Mouse (Mus musculus) frontal cortex, adult (tissue): ENCODE measurements around the gene Hoxd12.
A peak's percentile ranks its signal among the peaks of the same experiment; 100 is the strongest.

Experiments used
- ATAC-seq: cut with Nextera tagmentation; 2 replicates; pipeline ENCODE4 v1.9.2; 2017; ENCODE audit warnings: mild to moderate bottlenecking, moderate library complexity, mixed read lengths; ENCODE audit not compliant: low TSS enrichment

The Hoxd12 gene

DNA sequence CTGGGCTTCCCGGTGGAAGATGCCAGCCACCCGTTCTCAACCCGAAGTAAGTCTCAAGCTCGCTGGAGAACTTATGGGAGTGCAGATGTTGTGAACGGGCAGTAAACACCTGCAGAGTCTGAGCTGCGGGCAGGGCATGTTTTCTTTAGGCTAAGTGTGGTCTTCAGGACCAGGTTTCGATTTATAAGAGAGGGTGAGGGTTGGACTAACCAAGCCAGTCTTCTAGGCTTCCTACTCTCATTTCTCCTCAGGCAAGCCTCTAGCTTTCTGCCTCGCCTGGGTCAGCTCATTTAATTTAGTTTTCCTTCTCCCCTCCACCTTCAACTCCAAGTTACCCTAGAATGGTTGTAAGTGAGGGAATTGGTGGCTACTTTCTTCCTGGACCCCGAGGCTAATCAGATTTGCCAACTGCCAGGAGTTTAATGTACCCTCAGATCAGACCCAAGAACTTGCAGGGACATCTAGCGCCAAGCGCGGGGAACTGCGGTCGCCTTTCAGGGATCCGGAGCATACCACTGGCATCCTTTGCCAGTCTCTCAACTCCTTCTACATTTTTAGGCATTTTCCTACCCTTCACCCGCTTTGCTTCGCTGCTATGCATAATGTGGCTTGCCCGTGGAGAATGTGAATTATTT is 11.4 kb upstream of the Hoxd12 start:
- ATAC-seq: peak; percentile 85

DNA sequence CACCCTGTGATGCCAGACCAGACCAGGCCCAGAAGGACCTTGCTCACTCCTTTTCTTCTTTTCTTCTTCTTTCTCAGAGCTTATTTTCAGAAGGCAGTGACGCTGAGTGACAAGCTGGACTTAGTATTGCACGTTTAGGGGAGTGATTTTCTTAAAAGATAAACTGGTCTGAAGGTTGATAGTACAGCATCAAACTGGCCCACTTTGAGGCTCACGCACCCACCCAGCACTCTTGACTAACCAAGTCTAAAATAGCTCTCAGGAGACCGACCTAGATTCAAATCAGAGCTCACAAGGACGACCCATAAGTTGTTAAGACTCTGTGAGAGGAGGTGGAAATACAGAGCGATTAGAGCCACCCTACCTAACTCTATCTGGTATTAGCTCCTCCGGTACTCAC is 8.4 kb upstream of the Hoxd12 start:
- no peak for ATAC-seq

DNA sequence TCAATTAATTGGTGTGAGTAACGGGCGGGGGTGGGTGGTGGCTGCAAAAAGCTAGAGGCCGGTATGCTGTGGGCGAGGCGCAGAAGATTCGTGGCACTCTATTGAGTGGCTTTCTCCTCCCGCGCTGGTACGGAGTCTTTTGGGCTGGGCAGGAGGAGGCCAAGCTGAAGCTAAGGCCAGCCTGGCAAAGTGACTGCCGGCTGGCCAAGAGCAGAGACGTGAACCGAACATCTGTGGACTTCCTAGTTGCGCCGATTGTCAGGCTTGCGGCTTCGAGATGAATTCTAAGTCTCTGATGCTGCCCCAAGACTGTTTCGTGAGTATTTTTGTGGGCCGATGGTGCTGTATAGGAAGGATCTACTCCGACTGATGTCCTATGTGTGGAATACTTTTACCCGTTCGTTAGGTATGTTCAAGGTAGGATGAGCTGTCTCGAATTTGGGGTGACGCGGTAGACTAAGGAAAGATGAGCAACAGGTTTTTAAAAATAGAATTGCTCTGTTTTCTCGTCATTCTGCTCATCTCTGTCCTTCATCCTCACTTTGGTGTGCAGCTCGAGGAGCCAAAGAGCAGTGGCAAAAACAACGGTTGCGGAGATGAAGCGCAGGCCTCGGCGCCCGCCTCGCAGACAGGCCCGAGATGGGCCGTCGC is 7.5 kb upstream of the Hoxd12 start:
- no peak for ATAC-seq

DNA sequence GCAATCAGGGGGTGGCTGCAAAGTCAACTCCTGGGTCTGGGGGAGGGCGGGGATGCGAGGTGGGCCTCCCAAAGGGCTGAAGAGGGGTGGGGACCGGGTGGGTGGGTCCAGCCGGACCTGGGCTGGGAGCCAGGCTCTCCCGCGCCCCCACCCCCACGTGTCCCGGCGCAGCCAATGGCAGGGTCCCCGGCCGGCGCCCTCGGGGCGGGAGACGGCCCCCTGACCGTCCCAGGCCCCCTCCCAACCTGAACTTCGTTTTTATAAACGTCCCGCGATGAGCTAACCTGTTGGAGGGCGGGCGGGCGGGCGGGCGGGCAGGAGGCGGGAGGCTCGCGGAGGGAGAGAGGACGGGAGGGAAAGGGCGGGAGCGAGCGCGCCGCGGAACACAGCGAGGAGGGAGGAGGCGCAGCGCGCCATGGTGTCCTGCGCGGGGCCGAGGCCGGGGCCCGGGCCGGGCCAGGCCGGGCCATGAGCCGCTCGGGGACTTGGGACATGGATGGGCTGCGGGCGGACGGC is 6.9 kb upstream of the Hoxd12 start, which contains the start of gene Hoxd13:
TSS of gene Hoxd13 (plus strand) at position 469 of the 516 bp plus-strand sequence.
- ATAC-seq: no peak

DNA sequence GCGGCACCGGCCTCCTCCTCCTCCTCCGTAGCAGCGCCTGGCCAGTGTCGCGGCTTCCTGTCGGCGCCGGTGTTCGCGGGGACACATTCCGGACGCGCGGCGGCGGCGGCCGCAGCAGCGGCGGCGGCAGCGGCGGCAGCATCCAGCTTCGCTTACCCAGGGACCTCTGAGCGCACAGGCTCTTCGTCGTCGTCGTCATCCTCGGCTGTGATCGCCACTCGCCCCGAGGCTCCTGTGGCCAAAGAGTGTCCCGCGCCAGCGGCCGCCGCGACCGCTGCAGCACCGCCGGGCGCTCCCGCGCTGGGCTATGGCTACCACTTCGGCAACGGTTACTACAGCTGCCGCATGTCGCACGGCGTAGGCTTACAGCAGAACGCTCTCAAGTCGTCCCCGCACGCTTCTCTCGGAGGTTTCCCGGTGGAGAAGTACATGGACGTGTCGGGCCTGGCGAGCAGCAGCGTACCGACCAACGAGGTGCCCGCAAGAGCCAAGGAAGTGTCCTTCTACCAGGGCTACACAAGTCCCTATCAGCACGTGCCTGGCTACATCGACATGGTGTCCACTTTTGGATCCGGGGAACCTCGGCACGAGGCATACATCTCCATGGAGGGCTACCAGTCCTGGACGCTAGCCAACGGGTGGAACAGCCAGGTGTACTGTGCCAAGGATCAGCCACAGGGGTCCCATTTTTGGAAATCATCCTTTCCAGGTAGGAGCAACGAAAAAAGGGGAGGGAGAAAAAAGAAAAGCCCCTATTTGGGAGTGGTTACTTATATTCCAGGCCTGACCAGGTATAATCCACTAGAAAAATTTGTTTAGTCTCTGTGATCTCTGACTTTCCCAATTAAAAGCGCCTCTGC is 6.2 kb upstream of the Hoxd12 start:
- ATAC-seq: no peak

DNA sequence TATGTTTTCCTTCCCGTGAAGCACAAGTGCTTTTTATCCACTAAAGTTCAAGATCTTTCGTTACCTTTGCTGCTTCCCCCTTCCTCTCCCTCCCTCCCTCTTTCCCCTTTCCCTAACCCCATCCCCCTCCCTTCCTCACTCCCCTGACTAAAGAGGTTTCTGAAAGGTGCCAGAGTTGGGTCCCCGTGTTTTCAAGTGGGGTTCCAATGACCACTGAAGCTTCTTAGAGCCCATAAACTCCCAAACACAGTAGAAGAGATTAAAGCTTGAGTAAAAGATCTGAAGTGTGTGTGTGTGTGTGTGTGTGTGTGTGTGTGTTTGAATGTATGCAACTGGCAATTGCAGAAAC is 5.6 kb upstream of the Hoxd12 start:
- no peak for ATAC-seq

DNA sequence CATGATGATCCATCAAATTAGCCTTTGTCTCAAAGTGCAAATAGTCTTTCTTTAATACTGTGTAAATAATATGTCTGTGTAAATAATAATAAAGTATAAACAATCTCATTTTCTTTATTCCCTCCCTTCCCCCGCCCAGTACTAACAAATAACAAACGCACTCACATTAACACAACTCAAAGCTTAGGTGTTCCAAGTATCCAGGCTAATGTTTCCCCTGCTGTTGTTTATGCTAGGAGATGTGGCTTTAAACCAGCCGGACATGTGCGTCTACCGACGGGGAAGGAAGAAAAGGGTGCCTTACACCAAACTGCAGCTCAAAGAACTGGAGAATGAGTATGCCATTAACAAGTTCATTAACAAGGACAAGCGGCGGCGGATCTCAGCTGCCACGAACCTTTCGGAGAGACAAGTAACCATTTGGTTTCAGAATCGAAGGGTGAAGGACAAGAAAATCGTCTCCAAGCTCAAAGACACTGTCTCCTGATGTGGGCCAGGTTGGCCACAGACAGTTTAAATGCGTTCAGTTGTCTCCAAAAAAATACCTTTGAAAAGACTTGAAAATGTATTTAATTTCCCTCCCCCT is 5.1 kb upstream of the Hoxd12 start:
- ATAC-seq: no peak

DNA sequence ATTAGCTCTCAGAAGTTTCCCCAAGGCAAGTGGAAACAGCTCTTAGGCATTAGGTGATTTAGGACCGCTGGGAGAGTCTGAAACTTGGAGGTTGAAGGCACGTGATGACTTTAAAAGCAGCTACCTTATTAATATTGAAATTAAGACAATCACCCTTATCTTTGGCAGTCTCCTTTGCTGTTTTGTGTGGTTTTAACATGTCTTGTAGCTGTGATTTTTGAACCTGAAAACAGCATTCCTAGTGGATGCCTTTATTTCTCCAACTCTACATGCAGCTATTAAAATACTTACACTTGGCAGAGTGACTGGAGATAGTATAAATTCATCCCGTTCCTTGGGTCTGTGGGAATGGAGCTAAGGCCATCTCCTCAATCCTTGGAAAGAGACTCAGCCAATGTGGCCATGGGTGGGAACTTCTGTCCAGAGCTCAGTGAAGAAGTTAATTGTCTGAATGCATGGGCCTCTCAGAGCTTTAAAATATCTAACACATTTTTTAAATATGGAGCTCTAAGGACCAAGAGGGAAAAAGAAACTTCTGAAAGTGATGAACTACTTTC is 4.1 kb upstream of the Hoxd12 start:
- ATAC-seq: no peak

DNA sequence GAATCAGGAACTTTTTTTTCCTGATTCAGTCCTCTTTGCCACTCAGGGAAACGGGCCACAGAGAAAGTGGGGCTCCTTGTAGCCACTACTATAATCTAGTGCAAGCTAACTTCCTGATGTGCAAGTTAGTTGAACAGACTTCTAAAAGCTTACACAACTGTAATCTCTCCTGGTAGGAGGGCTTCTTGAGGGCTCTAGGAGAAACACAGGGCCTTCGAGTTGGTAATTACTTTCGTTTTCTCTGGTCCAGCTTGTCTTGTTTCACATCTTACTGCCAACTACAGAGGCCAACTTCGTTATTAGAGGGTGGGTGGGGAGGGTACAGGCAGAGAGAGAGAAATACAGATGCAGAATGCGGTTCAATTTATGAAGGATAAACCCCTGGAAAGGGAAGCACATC is 3.0 kb upstream of the Hoxd12 start:
- ATAC-seq: no peak

DNA sequence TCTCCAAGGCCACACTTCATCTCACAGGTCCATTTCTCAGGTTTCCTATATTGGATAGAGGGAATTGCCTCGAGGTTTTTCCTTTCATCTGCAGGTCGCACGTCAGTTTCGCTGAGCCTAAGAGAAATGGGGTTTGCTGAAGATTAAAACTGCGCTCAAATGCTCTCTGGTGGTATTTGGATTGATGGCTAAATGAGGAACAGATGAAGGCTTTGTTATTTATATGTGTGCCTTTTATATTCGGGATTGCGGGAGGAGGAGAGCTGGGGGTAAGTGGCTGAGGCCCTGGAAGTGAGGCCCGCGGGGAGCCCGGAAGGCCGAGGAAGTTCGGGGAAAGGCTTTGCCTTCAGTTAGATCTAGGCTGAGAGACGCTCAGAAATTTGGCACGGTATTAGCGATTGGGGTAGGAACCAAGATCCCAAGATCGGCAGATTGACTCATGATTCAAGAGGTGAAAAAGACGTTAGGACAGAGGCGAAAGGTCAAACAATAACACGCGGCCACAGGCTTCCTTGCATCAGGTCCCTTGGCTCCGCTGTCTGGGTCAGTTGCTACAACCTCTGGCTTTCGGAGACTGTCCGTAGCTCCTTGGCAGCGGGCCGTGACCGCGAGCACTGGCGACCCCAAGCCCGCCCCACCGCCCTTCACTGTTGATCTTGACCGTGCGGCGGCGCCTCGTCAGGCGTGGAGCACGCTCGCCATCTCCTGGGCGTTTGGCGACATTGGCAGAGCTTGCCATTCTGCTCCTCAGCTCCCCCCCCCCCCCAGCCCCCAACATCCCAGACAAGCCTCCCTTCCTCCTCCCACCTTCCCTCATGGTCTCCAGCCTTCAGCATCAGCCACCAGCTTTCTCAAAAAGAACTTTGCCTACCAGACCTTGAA is 2.1 kb upstream of the Hoxd12 start:
- ATAC-seq: no peak

DNA sequence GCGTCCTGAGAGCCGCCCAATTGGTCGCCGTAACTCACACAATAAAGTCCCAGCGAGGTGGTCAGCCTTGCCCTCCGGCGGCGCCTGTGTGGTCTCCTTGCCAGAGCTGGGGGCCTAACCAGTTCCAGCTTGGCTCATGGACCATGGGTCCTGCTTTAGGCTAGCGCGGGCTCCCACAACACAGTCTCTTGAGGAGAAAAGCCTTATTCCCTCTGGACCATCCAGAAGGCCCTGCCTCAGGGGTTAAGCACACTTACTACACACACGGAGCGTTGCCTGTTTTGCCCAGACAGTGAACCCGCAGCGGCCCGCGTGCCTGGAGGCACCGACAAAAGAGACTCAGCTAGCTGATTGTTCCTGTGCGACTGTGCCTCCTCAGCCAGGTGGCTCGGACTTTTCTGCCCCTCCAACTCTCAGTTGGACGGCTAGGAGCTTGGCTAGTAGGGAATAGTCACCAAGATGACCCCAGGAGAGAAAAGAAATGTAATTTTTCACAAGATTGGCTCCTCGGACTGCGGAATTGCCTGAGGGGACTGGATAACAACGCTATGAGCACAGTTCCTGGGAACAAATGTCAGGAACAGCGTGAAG is 883 bp upstream of the Hoxd12 start:
- no peak for ATAC-seq

DNA sequence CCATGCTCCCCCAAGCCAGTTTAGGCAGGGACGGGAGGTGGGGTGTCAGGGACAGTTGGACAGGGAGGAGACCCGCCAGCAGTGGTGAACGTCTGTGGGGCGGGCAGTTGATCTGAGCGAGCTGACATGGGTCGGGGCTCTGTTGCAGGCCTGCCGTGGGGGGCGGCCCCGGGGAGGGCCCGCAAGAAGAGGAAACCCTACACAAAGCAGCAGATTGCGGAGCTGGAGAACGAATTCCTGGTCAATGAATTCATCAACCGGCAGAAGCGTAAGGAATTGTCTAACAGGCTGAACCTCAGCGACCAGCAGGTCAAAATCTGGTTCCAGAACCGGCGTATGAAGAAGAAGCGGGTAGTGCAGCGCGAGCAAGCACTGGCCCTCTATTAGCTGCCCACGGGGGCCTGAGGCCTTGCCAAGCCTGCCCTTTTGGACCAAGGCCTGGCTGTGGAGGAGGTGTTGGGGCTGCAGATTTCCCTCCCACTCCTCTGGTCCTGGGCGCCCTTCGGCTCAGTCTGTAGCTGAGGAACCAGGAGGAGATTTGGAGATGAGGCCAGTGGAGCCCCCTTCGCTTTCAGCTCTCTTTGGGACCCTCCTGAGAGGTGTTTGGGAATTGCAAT is 961 bp downstream of the Hoxd12 start:
- no peak for ATAC-seq

DNA sequence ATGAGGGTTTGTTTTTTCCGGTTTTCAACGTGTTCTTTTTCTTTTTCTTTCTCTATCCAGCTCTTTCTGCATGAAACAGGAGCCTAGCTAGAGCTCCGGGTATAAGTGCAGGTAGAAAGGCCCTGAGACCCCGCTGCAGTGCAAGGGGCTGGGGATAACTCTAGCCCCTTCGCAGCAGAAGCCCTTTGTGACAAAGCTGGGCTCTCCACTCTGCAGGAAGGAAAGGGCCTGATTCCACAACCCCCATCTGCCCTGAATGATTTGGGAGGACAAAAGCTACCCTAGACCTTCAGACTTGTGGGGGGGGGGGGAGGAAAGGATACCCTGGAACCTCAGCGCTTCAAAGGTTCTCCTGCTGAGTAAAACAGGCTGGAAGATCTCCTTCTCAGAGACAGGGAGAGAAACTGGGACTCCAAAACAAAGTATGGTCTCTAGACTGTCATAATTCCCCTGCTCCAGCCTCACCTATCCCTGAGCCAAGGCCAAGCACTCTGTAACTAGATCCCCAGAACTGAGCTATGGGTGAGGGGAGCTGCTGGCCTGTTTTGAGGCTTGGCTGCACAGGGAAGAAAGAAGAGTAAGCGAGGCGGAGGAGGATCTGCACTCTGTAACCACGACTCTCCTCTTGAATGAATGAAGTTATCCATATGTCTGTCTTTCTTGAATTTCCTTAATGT is 1.7 kb downstream of the Hoxd12 start:
- no peak for ATAC-seq

DNA sequence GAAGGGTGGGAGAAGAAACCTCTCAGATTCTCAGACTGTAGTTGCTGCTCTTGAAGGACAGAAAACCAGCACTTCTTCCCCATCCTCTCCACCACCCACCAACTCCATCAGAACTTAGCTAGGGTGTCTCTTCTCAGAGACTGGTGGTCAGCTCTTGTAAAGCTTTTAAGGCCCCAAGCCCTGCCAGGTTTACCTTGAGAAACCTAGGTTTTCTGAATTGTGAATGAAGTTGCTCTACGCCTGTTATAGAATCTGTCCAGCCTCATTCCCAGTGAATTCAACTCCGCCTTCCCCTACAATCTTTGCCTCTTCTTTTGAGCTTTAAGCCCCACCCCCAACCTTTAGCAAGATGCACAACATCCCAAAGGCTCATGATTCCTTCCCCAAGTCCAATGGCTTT is 2.3 kb downstream of the Hoxd12 start:
- ATAC-seq: no peak

DNA sequence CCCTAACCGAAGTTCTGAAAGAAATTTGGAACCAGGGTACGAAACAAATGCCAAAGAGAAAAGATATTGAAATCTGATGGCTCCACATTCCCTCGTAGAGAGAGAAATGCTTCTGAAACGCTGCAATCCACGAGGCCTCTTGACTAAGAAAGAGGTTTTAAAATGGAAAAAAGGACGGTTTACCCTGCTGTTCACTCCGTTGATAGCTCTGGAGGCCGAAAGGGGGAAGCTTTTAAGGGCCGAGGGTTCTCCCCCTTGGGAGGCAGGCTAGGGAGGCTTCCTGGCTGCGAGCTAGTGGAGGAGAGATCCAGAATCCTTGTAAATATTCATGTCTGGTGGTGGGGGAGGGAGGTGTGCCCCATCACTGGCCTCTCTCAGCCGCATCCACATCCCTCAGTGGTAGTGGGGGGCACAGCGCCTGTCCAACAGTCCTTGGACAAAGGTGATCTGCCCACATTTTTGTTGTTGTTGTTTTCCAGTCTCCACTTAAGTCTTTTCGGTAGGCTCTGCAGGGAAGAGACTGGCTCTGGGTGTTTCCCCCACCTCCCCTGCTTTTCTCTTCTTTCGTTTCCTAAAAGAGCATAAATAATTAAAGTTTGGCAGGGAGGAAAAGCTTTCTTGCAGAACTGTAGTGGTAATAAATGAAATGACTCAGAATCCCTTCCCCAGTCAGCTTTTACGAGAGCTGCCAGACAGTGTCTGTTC is 4.2 kb downstream of the Hoxd12 start, which contains the start of gene Hoxd11:
TSS of gene Hoxd11 (plus strand) at position 667 of the 705 bp plus-strand sequence.
- no peak for ATAC-seq

DNA sequence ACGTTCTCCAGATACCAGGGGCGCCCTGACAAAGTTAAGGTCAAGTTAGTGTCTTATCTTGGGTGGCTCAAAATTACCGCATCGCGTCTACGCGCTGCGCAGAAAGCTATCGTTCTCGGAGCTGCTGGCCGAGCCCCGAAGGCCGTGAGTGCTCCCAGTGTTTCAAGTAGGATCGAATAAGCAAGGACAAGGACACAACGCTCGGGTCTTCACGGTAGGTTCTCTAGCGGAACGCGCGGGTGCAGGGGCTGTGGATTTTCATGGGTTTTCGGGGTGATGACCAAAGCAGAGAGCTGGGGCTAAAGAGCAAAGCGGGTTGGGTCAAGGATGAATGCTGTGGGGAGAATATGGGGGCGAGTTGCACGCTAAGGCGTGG is 4.8 kb downstream of the Hoxd12 start:
- ATAC-seq: no peak

DNA sequence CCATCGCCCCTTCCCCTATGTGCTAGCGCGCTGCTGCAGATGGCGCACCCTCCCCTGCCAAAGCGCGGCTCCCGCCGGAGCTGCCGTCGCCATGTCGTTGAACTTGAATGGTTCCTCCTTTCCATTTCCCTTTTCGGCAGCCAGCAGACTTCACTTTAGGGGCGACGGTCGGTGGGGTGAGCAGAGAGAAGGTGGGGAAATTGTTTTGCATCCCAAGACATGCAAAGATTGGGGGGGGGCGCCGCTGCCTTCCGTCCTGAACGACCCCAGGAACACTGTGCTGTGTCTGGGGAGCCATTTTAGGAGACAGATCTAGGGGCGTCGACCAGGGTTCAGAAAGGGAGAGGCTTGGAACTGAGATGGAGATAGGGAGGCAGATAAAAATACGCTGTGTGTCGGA is 5.2 kb downstream of the Hoxd12 start:
- no peak for ATAC-seq

DNA sequence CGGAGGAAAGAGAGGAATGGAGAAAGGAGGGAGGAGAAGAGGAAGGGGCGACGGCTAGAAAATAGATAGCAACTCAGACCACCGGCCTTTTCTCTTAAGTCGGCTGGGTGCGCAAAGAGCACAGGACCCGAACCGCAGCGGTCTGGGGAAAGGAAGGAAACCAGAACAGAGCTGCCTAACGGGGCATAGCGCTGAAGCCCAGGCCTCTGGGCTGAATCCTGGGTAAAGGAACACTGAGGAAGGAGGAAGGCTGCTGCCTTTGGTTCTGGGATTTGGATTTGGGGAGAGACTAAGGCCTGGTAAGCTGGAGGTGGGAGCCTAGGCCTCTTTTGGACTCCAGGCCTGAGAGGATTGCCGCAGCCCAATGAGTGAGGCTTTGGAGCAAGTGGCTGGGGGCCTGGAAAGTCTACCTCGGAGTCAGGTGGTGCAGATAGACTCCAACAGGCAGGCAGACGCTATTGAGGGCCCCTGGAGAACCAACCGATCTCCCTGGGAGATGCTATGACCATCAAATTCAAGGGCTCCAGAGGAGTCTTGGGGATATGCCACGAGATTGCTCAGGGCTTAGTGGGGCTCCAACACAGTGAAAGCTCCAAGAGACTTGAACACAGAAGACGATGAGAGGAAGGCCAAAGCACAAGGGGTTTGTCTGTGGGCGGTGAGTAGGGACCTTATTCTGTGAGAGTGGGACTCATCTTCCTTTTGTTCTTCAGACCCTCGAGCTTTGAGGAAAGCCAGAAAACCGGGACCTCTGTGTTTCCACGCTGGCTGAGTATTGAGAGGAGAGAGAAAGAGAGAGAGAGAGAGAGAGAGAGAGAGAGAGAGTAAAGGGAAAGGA is 6.0 kb downstream of the Hoxd12 start:
- no peak for ATAC-seq
